Mouse (Mus musculus) kidney, embryonic 16.5 days (tissue): ENCODE data around the gene Fhdc1. TPM values are rescaled to one million over a fixed set of nuclear protein-coding genes. Genes with fewer than 3 reads are reported as not detected.
A peak's percentile ranks its signal among the peaks of the same experiment; 100 is the strongest.

Experiments used
- ATAC-seq: fragments of 200-750 bp; cut with Nextera tagmentation; 2 replicates; pipeline ENCODE4 v1.8.0; 2017; ENCODE audit warnings: moderate TSS enrichment; ENCODE audit not compliant: low FRiP score, low TSS enrichment
- H3K27ac ChIP-seq: fragments of 300-500 bp; sonication (generic); 2 replicates; pipeline ENCODE4 v1.5.1; 2014; ENCODE audit warnings: low read length
- H3K27me3 ChIP-seq: fragments of 300-500 bp; sonication (generic); 2 replicates; pipeline ENCODE4 v1.6.1; 2014; ENCODE audit warnings: low read length, control low read depth, mixed read lengths; ENCODE audit not compliant: insufficient read depth
- H3K36me3 ChIP-seq: fragments of 300-500 bp; sonication (generic); 2 replicates; pipeline ENCODE4 v1.6.1; 2014; ENCODE audit warnings: low read length, control low read depth, mixed read lengths; ENCODE audit not compliant: insufficient read depth
- H3K4me1 ChIP-seq: fragments of 300-500 bp; sonication (generic); 2 replicates; pipeline ENCODE4 v1.6.1; 2014; ENCODE audit warnings: low read length, control low read depth, mixed read lengths; ENCODE audit not compliant: insufficient read depth
- H3K4me2 ChIP-seq: fragments of 300-500 bp; sonication (generic); replicated peaks from 2 replicates; pipeline ENCODE4 v1.6.1; 2014; ENCODE audit warnings: low read depth, low read length
- H3K4me3 ChIP-seq: fragments of 300-500 bp; sonication (generic); 2 replicates; pipeline ENCODE4 v1.5.1; 2014; ENCODE audit warnings: mild to moderate bottlenecking, low read length
- H3K9ac ChIP-seq: fragments of 300-500 bp; sonication (generic); replicated peaks from 2 replicates; pipeline ENCODE4 v1.6.1; 2014; ENCODE audit warnings: low read length
- H3K9me3 ChIP-seq: fragments of 300-500 bp; sonication (generic); 2 replicates; pipeline ENCODE4 v1.6.1; 2016; ENCODE audit warnings: low read length, control low read depth
- WGBS: fragments of 180-500 bp; shearing (Covaris S2); extraction: QIAGEN DNeasy Blood & Tissue Kit; methylation state at CpG from one replicate; pipeline ENCODE4 v1.1.7; 2014; 5-methylcytosine and 5-hydroxymethylcytosine counted together
- polyA plus RNA-seq: library from polyadenylated mRNA; unstranded; fragments of >200 nt; fragmentation: Nextera tagmentation; extraction: Ambion mirVana; gene quantifications from 2 replicates; pipeline ENCODE4 v1.2.1, GENCODE M21; 2015

The Fhdc1 gene
- 3.1 and 3.9 TPM in 2 replicates for polyA plus RNA-seq

- Histone ChIP-seq H3K4me2 (peak within 1 kb of the TSS; percentile 99), H3K36me3 (no peaks in the 10 kb centered on the region), H3K27me3 (peaks cover 25% of the 10 kb centered on the region), H3K9me3 (no peaks in the 10 kb centered on the region), H3K4me1 (peaks cover 17% of the 10 kb centered on the region), H3K27ac (no peak within 1 kb of the TSS), H3K9ac (peak within 1 kb of the TSS; percentile 69), H3K4me3 (peak within 1 kb of the TSS; percentile 58)
- under 1% methylated on average over 69 of the region's 82 CpGs for WGBS
- ATAC-seq: peak; percentile 84
Observed at GRCm38 (mm10) chr3:84480006-84480897, at the start of gene Fhdc1. Fhdc1 (minus strand) TSS chr3:84480429.

DNA sequence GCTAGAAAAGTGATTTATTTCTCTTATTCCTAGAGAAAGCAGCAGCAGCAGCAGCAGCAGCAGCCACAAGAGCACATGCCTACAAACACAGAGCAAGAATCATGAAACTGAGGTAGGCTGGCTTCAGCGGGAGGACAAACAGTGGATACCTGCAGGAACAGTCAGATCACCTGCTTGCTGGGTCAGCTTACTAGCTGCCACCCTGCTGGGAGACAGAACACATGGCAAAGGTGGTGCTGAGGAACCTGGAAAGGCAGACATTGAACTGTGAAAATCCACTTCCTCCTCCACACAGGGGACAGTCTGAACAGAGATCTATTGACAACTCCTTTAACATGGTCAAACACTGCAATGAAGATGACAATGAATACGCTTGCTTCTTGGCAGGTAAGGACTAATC lies 48.8 kb upstream of the Fhdc1 start:
- Histone ChIP-seq H3K36me3 (peaks cover 11% of the 10 kb centered on the region; the same call in 1 of the 2 replicates), H3K4me2 (no peak overlapping the region), H3K9ac (no peak overlapping the region), H3K27ac (no peak overlapping the region), H3K27me3 (no peaks in the 10 kb centered on the region), H3K9me3 (no peaks in the 10 kb centered on the region), H3K4me1 (no peaks in the 10 kb centered on the region), H3K4me3 (no peak overlapping the region)
- WGBS: 87% methylated on average over 2 of the region's 2 CpGs
- ATAC-seq: no peak

GRCm38 (mm10) chr3:84524952-84525351 lies 44.7 kb upstream of the Fhdc1 start:
- Histone ChIP-seq H3K9me3 (no peaks in the 10 kb centered on the region), H3K9ac (no peak overlapping the region), H3K4me3 (no peak overlapping the region), H3K4me2 (no peak overlapping the region), H3K27ac (no peak overlapping the region), H3K4me1 (no peaks in the 10 kb centered on the region), H3K36me3 (peaks cover 9% of the 10 kb centered on the region; the same call in 1 of the 2 replicates), H3K27me3 (no peaks in the 10 kb centered on the region)
- ATAC-seq: no peak
- 81% methylated on average over 1 of the region's 1 CpGs for WGBS

DNA sequence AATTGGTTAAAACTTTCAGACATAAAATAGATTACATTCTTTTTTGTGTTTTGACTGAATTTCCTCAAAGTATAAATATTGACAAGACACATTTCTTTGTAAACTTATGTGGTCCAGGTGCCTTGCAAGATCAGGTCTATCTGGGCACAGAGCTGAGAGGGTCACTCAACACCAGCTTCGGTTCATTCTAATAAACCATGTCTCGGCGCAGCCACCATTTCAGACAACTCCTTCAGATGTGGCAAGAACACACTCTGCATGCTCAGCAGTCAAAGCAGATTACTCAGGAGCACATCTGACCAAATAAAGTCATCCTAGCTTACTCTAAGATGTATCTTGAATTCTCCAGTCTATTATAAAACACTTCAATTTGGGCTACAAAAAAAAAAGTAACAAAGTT lies 35.9 kb upstream of the Fhdc1 start:
- no peaks in the 10 kb centered on the region for H3K4me1 ChIP-seq
- no peak for ATAC-seq
- no peak overlapping the region for H3K4me2 ChIP-seq
- H3K36me3 ChIP-seq: no peaks in the 10 kb centered on the region; the same call in 1 of the 2 replicates
- WGBS: 92% methylated on average over 3 of the region's 3 CpGs
- no peak overlapping the region for H3K27ac ChIP-seq
- no peak overlapping the region for H3K9ac ChIP-seq
- no peak overlapping the region for H3K4me3 ChIP-seq
- no peaks in the 10 kb centered on the region for H3K9me3 ChIP-seq
- H3K27me3 ChIP-seq: no peaks in the 10 kb centered on the region

DNA sequence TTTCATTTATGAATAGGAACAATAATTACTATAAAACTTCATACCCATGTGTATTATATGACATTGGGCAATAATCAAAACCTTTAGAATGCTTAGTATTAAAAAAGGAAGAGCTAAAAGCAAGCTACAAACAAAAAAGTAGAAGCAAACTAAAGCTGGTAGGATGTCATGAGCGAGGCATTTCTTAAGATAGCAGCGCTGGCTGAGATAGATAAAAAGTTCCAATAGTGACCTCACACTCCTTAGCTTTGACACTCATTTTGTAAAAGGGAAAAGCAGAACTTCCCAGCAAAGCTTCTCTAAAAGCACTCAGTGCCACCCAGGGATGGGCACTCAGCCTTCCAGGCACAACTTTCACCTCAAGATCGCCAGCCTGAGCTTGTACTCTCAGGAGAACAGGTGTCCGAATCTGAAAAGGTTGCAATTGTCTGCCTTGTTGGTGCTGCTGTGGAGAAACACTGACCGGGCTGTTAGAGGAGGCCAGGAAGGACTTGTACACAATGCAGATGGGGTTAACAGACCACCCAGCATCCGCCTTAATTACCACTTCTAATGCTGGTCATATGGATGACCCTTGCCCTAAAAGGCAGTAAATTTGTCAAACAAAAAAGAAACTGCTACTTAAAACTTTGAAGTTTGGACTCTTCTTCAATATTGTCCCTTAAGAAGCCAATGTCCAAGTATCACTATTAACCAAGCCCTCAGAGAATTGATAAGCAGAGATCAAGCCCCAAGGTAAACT lies 32.7 kb upstream of the Fhdc1 start:
- ATAC-seq: no peak
- H3K9me3 ChIP-seq: no peaks in the 10 kb centered on the region

GRCm38 (mm10) chr3:84505193-84505592 lies 25.0 kb upstream of the Fhdc1 start:
- ATAC-seq: no peak
- H3K9me3 ChIP-seq: no peaks in the 10 kb centered on the region
- 87% methylated on average over 4 of the region's 4 CpGs for WGBS

More for the DNA sequence above, 32.7 kb upstream of the Fhdc1 start:
- Histone ChIP-seq H3K4me3 (no peak overlapping the region), H3K36me3 (no peaks in the 10 kb centered on the region; the same call in 1 of the 2 replicates), H3K9ac (no peak overlapping the region), H3K27ac (no peak overlapping the region), H3K27me3 (no peaks in the 10 kb centered on the region), H3K4me1 (no peaks in the 10 kb centered on the region), H3K4me2 (no peak overlapping the region)
- 56% methylated on average over 6 of the region's 6 CpGs for WGBS

GRCm38 (mm10) chr3:84504291-84504690 lies 24.1 kb upstream of the Fhdc1 start:
- WGBS: 91% methylated on average over 8 of the region's 8 CpGs
- Histone ChIP-seq H3K4me3 (no peak overlapping the region), H3K36me3 (peaks cover 5% of the 10 kb centered on the region; the same call in 1 of the 2 replicates), H3K4me1 (no peaks in the 10 kb centered on the region), H3K9me3 (no peaks in the 10 kb centered on the region), H3K9ac (no peak overlapping the region), H3K4me2 (no peak overlapping the region), H3K27me3 (no peaks in the 10 kb centered on the region), H3K27ac (no peak overlapping the region)
- no peak for ATAC-seq

More at GRCm38 (mm10) chr3:84505193-84505592, 25.0 kb upstream of the Fhdc1 start:
- no peaks in the 10 kb centered on the region for H3K4me1 ChIP-seq
- H3K9ac ChIP-seq: no peak overlapping the region
- no peak overlapping the region for H3K4me2 ChIP-seq
- no peak overlapping the region for H3K27ac ChIP-seq
- no peaks in the 10 kb centered on the region for H3K27me3 ChIP-seq
- peaks cover 5% of the 10 kb centered on the region; the same call in 1 of the 2 replicates for H3K36me3 ChIP-seq
- H3K4me3 ChIP-seq: no peak overlapping the region

DNA sequence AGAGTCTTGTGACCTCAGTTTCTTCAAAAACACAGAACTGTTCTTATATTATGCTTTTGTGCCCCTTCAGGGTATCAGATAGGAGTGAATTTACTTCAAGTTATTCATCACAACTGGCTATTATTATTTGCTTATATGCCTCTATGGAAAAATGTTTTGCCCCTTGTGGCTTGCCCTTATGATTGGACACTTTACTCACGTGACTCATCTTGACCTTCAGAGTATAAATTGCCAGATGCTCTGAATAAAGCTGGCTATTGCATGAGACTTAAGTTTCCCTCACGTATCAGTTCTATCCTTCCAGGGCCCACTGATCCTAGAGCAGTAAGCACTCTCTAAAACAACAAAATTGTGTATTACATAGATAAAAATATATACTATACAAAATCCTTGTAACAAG lies 21.9 kb upstream of the Fhdc1 start:
- H3K4me1 ChIP-seq: no peaks in the 10 kb centered on the region
- H3K27ac ChIP-seq: no peak overlapping the region
- H3K4me2 ChIP-seq: no peak overlapping the region
- WGBS: 56% methylated on average over 2 of the region's 2 CpGs
- no peak for ATAC-seq
- peaks cover 5% of the 10 kb centered on the region; the same call in 1 of the 2 replicates for H3K36me3 ChIP-seq
- H3K9me3 ChIP-seq: no peaks in the 10 kb centered on the region
- H3K27me3 ChIP-seq: no peaks in the 10 kb centered on the region
- no peak overlapping the region for H3K9ac ChIP-seq
- H3K4me3 ChIP-seq: no peak overlapping the region

GRCm38 (mm10) chr3:84500491-84500890 lies 20.3 kb upstream of the Fhdc1 start:
- Histone ChIP-seq H3K4me3 (no peak overlapping the region), H3K36me3 (peaks cover 5% of the 10 kb centered on the region; the same call in 1 of the 2 replicates), H3K9ac (no peak overlapping the region), H3K4me1 (no peaks in the 10 kb centered on the region), H3K4me2 (no peak overlapping the region), H3K27me3 (no peaks in the 10 kb centered on the region), H3K27ac (no peak overlapping the region), H3K9me3 (no peaks in the 10 kb centered on the region)
- no peak for ATAC-seq
- 85% methylated on average over 10 of the region's 10 CpGs for WGBS
